ENCODE assay signal across 26 mouse cellular contexts in genomic region chr4:103974536-103974935, GRCm38 (mm10).
DNase-seq lines count a peak whose midpoint lies in the region; ATAC-seq lines count a peak whose summit lies in the region.
"Had no signal": no experiment of that assay in that cellular context is flagged by ENCODE, and none has a peak within 500 bp of the region (broad histone marks: within the 10 kb centered on the region; RNA-seq: fewer than 3 reads in every experiment).

No protein-coding gene starts in this region.

- no peak overlapping the region for H3K9ac ChIP-seq in kidney, embryonic 16.5 days (replicated peaks; ENCODE audit: low read length)
- H3K9ac ChIP-seq: embryonic facial prominence, embryonic 13.5 days; forebrain, embryonic 12.5 days; forebrain, embryonic 15.5 days; heart, embryonic 12.5 days; heart, embryonic 15.5 days; hindbrain, embryonic 13.5 days had no signal

- H3K27me3 ChIP-seq in kidney, embryonic 16.5 days (ENCODE audit: insufficient read depth, low read length), result no peaks in the 10 kb centered on the region
- H3K27me3 ChIP-seq: embryonic facial prominence, embryonic 13.5 days; forebrain, embryonic 12.5 days; forebrain, embryonic 15.5 days; heart, embryonic 12.5 days; heart, embryonic 15.5 days; hindbrain, embryonic 13.5 days had no signal

- no peaks in the 10 kb centered on the region for H3K36me3 ChIP-seq in kidney, embryonic 16.5 days (ENCODE audit: insufficient read depth, low read length)
- H3K36me3 ChIP-seq: embryonic facial prominence, embryonic 10.5 days; embryonic facial prominence, embryonic 13.5 days; forebrain, embryonic 12.5 days; forebrain, embryonic 15.5 days; heart, embryonic 12.5 days; heart, embryonic 15.5 days; hindbrain, embryonic 10.5 days; hindbrain, embryonic 13.5 days had no signal

- no peaks in the 10 kb centered on the region for H3K4me1 ChIP-seq in kidney, embryonic 16.5 days (ENCODE audit: insufficient read depth, low read length)
- H3K4me1 ChIP-seq: embryonic facial prominence, embryonic 10.5 days; embryonic facial prominence, embryonic 13.5 days; forebrain, embryonic 12.5 days; forebrain, embryonic 15.5 days; heart, embryonic 12.5 days; heart, embryonic 15.5 days; hindbrain, embryonic 10.5 days had no signal

- H3K4me2 ChIP-seq in kidney, embryonic 16.5 days (replicated peaks; ENCODE audit: low read depth, low read length), result no peak overlapping the region
- H3K4me2 ChIP-seq: embryonic facial prominence, embryonic 13.5 days; forebrain, embryonic 12.5 days; forebrain, embryonic 15.5 days; heart, embryonic 12.5 days; heart, embryonic 15.5 days; hindbrain, embryonic 13.5 days had no signal

- intact Hi-C loops in left cerebral cortex, postnatal 4 days (cut with DNase I), result no loop called here
- intact Hi-C loops in left cerebral cortex, postnatal 14 days (cut with DNase I), result no loop called here

- peak; percentile 7 for DNase-seq in kidney, postnatal 10 days
- peak; percentile 48 for DNase-seq in left cerebral cortex, postnatal 4 days
- no peak for DNase-seq in left cerebral cortex, postnatal 14 days (ENCODE audit: low spot score in 2 of 2)
- peak; percentile 9 for DNase-seq in urinary bladder, postnatal 14 days (ENCODE audit: low spot score)
- no peak for DNase-seq in urinary bladder, postnatal 36 days (ENCODE audit: low spot score in 2 of 2)
- DNase-seq: adrenal gland, adult 2 months; adrenal gland, postnatal 14 days; cerebellum, adult 11-12 months; cerebellum, adult 8-10 months; embryo, embryonic 11 days; gastrocnemius, postnatal 25 days; heart, adult 18-20 months; heart, postnatal 10 days; heart, postnatal 36 days had no signal

- 71% methylated on average over 2 of the region's 2 CpGs for WGBS in kidney, embryonic 16.5 days

- H3K9me3 ChIP-seq in kidney, embryonic 16.5 days (ENCODE audit: low read length), result no peaks in the 10 kb centered on the region
- H3K9me3 ChIP-seq: embryonic facial prominence, embryonic 10.5 days; embryonic facial prominence, embryonic 13.5 days; forebrain, embryonic 12.5 days; forebrain, embryonic 15.5 days; heart, embryonic 12.5 days; heart, embryonic 15.5 days; hindbrain, embryonic 10.5 days; hindbrain, embryonic 13.5 days had no signal

- H3K4me3 ChIP-seq in kidney, embryonic 16.5 days (ENCODE audit: low read length), result no peak overlapping the region
- H3K4me3 ChIP-seq: embryonic facial prominence, embryonic 10.5 days; embryonic facial prominence, embryonic 13.5 days; erythroblast, embryonic 14.5 days; forebrain, embryonic 12.5 days; forebrain, embryonic 15.5 days; heart, embryonic 12.5 days; heart, embryonic 15.5 days; hindbrain, embryonic 10.5 days; hindbrain, embryonic 13.5 days had no signal

- H3K27ac ChIP-seq in kidney, embryonic 16.5 days (ENCODE audit: low read length), result no peak overlapping the region
- H3K27ac ChIP-seq: embryonic facial prominence, embryonic 10.5 days; embryonic facial prominence, embryonic 13.5 days; forebrain, embryonic 12.5 days; forebrain, embryonic 15.5 days; heart, embryonic 15.5 days; hindbrain, embryonic 10.5 days; hindbrain, embryonic 13.5 days had no signal

- ATAC-seq in kidney, embryonic 16.5 days (ENCODE audit: low FRiP score, low TSS enrichment), result no peak
- ATAC-seq: CD4-positive, CD25-positive, alpha-beta regulatory T cell, adult 4 months; forebrain, embryonic 15.5 days; hindbrain, embryonic 16.5 days had no signal

Comparison
In these comparisons a context has a peak if more than half of its experiments do, and no peak if none do; other contexts are left out.
1. DNase-seq: peak in kidney, postnatal 10 days (single experiment), left cerebral cortex, postnatal 4 days (single experiment) and urinary bladder, postnatal 14 days (single experiment); none in left cerebral cortex, postnatal 14 days (0 of 2) and urinary bladder, postnatal 36 days (0 of 2).